Mouse (Mus musculus): ENCODE measurements around the gene Prok1.

The Prok1 gene

DNA sequence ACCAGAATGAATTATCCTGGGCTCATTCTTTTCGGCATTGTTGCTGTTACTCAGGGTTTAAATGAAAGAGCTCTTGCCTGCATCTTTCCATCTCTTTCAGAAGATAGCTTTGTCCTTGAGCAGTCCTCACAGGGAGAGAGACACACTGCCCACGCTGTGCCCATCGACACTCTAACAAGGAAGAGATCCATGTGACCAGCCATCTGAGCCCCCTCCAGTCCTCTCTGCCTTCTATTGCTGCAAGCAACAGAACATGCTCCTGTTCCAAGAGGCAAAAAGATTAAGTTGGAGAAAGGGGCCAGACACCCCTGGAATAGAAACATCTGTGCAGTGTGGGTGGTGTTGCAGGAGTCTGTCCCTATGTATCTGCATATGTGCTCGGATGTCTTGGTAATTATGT is 52.5 kb downstream of the Prok1 start:
- peak; percentile 31 for DNase-seq (ENCODE audit: low read depth, low spot score)

DNA sequence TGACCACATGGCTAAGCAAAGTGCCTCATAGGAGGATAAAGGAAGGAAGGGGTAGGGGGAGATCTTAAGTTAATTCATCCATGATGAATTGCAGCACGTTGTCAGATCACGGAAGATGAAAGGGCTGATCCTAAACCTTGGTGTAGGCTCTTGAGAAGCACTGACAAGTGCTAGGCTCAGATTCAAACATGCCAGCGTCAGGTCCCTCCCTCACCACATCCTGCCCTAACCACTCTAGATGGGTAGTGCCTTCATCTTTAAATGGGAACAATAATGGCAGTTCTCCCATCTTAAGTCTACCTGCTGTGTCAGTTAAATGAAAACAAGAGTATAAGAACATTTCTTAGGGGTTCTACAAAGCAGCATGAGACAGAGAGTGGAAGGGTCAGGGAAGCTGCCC is 53.9 kb downstream of the Prok1 start:
- no peak for DNase-seq (ENCODE audit: low read depth, low spot score)

DNA sequence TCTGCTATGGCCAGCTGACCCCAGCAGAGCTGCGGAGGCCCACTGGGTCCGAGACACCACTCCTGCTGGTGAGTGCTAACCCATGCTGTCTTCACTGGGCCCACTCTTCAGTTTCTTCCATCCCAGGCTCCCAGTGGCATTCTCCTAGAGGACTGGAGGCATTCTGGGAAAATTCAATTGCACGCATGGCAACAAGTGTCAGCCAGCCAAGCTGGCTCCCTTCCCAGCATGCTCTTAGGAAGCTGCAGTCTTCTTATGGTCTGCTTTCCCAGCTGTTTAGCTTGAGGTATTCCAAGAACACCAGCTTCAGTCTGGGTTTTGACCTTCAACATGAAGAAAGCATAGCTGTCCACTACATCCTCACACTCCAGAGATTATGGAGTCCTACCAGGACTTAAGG is 56.3 kb downstream of the Prok1 start:
- DNase-seq (ENCODE audit: low read depth, low spot score): no peak

Measured in telencephalon, adult 2 months (tissue).